Mouse (Mus musculus): Measurements from ENCODE around the gene Oasl1. TPM values are rescaled to one million over a fixed set of nuclear protein-coding genes. Genes with fewer than 3 reads are reported as not detected.
"Not testable (repeated sequence)": the region's sequence is repeated elsewhere in the genome, so short reads cannot be mapped to it uniquely, and the experiment has no call there.

Oasl1 gene
- total RNA-seq, 2 experiments from 2014 or later: 1.4 to 4.9 TPM

DNA sequence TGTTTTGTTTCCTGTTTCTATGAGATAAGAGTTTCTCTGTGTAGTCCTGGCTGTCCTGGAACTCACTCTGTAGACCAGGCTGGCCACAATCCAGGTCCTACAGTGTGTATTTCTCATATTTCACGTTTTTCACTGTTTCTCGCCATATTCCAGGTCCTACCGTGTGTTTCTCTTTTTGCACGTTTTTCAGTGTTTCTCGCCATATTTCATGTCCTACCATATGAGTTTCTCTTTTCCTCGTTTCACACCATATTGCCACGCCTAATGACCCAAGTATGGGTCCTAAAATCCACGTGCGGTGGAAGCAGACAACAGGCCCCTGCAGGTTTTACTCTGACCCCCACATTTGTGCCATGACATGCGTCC, 691 bp upstream of the Oasl1 start:
- no peak; the same call in 1 of the 2 replicates for ATAC-seq (replicated peaks; ENCODE audit: poor library complexity)

DNA sequence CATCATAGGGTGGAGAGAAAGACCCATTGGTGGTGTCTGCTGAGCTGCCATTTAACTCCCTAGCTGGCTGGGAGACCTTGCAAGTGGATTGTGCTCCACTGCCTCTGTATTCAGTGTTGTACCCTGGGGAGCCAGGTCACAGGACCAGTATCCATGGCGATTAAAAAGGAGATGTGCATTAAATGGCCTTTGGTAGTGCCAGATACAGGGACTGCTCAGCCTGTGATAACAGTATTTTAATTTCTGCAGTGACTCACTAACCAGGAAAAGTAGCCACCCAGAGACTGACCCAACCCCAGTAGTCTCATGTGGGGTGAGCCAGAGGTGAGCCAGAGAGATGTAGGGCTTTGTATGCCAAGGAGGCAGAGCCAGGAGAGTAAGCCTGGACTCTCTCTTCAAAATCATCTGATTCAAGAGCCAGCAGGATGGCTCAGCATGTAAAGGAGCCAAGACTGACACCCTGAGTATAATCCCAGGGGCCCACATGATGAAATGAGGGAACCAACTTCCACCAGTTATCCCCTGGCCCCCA, 3.2 kb downstream of the Oasl1 start:
- no peak for ATAC-seq (replicated peaks; ENCODE audit: poor library complexity)

DNA sequence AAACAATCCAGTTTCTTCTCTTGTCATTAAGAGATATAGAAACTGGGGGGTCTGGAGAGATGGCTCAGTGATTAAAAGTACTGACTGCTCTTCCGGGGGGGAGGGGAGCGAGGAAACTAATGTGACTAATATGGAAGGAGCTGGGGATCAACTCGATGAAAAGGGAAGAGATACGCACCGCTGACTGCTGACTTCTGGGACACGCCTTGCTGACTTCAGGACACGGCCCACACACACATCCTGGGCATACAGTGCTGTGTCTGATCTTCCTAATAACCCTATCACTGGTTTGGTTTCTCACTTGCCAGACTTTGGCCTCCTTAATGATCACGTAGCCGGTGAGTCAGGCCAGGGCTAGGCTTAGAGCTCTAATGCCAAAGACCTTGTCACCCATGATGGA, 3.7 kb downstream of the Oasl1 start:
- no peak for ATAC-seq (replicated peaks; ENCODE audit: poor library complexity)

DNA sequence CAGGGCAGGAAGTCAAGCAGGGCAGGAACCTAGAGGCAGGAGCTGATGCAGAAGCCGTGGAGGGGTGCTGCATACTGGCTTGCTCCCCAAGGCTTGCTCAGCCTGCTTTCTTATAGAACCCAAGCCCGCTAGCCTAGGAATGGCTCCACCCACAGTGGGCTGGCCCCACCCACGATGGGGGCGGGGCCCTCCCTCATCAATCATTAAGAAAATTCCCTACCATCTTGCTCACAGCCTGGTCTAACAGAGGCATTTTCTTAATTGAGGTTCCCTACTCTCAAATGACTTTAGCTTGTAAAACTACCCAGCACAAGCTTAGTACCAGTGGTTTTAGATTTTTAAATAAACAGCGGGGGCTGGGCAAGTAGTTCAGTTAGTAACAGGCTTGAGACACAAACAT, 8.6 kb downstream of the Oasl1 start:
- ATAC-seq (replicated peaks; ENCODE audit: poor library complexity): no peak

DNA sequence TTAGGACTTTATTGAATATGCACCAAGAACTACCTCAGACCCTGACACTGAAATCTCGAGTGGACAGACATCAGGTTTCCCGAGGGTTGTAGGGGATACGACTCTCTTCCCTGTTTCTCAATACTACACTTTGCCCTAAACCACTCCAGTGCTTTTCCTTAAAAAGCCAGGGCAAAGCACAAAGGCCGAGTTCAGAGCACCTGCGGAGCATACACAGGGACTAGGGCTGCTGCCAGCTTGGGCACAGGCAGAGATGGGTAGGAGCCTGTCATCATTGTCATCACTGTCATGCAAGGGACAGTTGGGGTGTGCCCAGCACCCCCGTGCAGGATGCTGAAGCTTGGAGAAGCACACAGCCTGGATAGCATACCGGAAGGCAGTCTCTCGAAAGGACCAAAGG, 10.2 kb downstream of the Oasl1 start:
- ATAC-seq (replicated peaks; ENCODE audit: poor library complexity): no peak

DNA sequence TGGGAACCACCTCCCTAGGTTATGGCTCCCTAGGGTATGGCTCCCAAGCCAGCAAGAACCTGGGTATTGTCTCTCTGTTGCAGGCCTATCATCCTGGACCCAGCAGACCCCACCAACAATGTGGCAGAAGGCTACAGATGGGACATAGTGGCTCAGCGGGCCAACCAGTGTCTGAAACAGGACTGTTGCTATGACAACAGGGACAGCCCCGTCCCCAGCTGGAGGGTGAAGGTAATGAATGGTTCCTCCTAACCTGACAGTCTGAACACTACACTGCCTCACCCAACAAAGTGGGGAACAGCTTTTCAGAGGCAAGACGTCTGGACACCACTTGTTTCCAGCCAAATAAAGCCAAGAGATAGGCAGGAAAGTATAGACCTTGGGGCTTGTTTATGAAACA, 12.8 kb downstream of the Oasl1 start:
- no peak for ATAC-seq (replicated peaks; ENCODE audit: poor library complexity)

DNA sequence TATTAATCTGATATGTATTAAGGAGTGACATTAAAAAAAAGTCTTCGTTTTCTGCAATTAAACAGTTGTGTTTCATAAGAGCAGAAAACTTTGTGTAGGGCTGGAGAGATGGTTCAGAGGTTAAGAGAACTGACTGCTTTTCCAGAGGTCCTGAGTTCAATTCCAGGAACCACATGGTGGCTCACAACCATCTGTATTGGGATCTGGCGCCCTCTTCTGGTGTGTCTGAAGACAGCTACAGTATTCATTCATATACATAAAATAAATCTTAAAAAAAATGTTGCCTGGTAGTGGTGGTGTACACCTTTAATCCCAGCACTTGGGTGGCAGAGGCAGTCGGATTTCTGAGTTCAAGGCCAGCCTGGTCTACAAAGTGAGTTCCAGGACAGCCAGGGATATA, 18.1 kb downstream of the Oasl1 start:
- not testable (repeated sequence) for ATAC-seq (replicated peaks; ENCODE audit: poor library complexity)

DNA sequence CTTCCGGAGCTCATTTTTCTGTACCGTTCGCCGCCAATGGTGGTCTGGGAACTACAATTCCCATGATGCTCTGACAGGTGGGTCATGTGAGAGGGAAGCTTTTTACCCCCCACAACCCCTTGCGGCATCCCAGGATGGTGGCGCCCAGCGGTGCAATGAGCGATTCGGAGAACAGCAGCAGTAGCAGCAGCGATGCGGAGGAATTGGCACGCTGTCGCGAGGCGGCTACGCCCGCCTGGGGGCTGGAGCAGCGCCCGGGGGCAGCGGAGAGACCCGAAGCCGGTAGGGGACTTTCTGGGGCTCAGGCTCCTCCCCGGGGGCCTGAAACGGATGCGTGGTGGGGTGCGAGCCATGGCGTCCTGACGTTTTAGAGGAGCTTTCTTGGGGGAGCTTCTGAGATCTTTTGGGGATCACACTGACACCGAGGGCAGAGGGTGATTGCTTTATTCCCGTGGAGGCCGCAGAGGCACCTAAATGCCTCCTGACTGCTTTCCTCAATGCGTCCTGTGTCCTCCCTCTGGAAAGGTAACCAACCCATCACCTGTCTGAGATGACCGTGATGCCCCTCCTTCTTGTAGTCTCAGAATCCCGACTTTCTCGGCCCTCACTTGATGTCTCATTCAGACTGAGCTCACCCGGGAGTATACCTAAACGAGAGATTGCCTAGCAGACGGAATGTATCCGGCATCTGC, 19.2 kb downstream of the Oasl1 start, which contains the start of gene 2210016L21Rik:
TSS of gene 2210016L21Rik (plus strand) at position 85 of the 692 bp plus-strand sequence.
- ATAC-seq (replicated peaks; ENCODE audit: poor library complexity): peak; percentile 100

DNA sequence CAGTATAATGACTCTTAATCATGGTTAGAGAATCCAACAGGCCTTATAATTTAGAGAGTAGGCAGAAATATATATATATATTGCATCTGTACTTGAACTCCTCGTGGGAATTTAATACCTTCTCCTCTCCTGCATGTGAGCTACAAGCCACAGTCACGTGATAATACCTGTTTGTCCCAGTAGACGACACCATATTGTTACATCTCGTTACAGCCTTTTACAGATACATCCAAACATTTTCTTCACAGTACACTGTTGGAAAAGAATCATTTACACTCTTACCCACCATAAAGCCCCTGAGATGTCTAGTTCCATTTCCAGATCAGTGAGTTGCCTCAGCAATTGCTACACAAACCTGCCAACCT, 19.7 kb downstream of the Oasl1 start:
- no peak for ATAC-seq (replicated peaks; ENCODE audit: poor library complexity)

DNA sequence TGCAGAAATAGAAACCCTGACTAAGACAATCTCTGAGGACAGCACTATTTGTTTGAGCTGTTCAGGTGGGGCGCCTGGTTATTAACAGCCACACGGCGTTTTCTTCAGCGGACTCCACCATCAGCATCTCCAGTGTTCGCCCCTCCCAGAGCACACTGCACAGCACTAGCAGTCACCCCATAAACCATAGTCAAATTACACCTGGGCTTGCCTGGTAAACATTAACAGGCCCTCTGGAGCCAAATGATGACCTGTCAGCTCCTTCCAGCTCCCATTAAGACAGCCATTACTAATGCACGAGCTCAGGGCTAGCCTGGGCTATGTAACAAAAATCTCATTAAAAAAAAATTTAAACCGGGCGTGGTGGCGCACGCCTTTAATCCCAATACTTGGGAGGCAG, 22.0 kb downstream of the Oasl1 start:
- no peak for ATAC-seq (replicated peaks; ENCODE audit: poor library complexity)

DNA sequence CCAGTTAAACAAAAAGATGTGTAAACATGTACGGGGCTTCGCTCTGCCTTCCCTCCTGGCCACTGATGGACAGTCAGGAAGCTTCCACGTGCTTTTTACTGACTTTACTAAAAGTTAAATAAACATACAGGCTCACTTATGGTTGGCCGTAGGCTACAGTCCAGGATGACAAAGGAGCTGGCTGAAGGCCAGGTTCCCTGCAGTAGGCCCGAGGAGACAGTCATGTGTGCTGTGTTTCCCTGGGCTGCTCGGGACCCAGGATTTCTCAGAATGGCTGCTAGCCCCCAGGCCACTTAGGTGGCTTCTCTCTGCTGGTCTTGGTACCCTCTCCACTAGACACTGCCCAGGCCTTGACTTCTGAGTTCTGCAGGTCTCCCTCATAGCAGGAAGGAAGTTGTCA, 25.9 kb downstream of the Oasl1 start:
- ATAC-seq (replicated peaks; ENCODE audit: poor library complexity): no peak

DNA sequence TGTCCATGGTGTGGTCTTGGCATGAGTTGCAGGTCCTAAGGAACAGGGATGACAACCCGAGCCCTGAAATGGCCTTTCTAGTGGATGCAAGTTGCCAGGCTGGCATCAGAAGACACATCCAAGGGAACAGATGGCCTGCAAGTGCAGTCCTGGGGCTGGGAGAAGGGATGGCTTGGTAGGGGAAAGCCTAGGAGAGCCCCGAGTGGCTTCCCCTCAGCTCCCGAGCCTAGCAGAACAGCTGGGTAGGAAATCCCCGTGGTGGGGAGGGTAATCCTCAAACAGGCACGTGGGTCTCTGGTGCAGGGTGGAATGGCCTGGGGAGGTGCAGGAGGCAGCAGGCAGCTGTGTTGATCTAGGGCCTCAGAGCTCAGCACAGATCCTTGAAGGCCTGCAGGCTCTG, 26.3 kb downstream of the Oasl1 start:
- no peak for ATAC-seq (replicated peaks; ENCODE audit: poor library complexity)

DNA sequence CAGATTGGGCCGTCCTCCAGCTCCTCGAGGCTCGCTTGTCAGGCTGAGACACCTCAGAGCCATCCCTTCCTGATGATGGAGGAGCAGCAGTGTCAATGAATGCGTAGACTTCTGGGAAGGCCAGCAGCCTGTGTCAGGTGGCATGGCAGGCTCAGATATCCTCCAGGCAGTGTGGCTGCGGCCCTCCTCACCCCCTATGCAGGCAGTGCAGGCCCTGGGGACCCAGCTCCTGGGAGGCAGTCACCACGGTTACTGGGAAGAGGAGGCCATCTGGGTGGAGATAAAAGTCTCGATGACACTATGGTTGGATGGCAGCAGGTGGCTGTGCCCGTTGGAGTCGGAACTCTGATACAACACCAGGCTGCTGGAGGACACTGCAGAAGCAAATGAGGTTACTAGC, 26.8 kb downstream of the Oasl1 start:
- no peak for ATAC-seq (replicated peaks; ENCODE audit: poor library complexity)

DNA sequence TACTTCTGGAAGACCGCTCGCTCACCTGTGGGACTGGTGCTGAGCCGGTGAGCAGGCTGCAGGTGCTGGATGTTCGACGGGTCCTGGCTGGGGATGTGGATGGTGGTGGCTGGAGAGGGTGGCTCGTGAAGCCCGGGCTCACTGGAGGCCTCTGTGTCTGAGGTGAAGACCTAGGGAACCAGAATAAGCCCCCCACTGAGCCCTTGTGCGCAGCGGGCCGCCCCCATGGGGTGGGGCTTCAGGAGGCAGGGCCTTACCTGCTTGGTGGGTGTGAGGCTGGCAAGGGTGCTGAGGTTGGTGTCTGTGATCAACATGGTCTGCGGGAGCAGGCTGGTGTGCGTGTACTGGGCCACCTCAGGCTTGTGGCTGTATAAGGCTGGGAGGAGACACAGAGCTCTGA, 27.6 kb downstream of the Oasl1 start:
- no peak for ATAC-seq (replicated peaks; ENCODE audit: poor library complexity)

DNA sequence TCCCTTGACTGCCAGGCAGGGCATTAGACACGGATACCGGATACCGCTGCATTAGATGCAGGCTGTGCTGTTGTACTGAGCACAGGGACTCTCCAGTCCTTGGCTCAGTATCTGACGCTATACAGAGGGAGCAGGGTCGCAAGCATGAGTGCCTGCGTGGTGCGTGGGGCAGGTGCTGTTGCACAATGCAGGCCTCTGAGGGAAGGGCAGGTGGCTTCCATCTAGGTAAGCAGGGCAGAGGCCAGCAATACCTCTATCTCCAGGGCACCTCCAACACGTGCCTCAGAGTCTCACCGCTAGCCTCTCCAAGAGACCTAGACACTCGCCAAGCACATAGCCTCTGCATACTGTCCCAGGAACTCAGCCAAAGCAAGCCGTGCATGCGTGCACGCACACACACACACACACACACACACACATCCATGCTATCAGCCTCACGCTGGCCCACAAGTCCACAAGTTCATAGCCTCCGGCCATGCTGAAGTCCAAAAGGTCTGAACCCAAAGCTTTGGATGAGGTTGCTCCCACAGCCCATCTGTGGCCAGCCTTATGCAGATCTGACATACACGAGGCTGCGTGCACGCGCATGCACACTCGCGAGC, 28.3 kb downstream of the Oasl1 start:
- ATAC-seq (replicated peaks; ENCODE audit: poor library complexity): no peak

DNA sequence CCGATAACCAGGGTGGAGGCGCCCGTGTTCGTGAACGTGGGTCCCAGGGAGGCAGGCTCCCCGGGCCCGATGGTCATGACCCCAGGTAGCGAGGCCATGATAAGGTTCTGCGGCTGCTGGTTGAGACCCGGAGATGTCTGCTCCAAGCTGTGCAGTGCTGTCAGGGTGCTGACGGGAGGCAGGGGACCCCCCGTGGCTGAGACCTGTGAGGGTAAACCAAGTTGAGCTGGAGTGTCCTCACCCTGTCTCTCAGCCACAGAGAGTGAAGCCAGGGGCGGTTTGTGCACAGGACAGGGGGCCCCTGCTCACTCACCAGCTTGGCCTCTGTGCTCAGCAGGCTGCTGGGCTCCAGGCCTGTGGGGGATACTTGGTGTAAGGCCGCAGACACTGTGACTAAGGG, 30.3 kb downstream of the Oasl1 start:
- no peak for ATAC-seq (replicated peaks; ENCODE audit: poor library complexity)

DNA sequence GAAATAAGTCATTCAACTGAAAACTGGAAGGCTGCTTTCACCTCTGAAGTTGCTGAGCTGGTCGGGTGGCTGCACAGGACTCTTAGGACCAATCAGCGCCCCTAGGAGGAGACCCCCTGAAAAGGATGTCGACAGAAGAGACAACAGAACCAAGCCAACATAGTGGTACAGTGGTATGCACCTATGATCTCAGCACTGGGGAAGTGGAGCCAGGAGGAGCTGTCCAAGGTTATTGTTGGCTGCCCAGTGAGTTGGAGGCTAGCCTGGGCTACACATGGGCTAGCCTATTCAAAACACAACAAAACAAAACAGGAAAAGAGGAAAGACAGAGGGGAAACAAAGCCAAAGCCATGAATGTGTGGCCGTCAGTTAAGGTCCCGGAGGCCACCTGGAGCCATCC, 35.0 kb downstream of the Oasl1 start:
- no peak for ATAC-seq (replicated peaks; ENCODE audit: poor library complexity)

DNA sequence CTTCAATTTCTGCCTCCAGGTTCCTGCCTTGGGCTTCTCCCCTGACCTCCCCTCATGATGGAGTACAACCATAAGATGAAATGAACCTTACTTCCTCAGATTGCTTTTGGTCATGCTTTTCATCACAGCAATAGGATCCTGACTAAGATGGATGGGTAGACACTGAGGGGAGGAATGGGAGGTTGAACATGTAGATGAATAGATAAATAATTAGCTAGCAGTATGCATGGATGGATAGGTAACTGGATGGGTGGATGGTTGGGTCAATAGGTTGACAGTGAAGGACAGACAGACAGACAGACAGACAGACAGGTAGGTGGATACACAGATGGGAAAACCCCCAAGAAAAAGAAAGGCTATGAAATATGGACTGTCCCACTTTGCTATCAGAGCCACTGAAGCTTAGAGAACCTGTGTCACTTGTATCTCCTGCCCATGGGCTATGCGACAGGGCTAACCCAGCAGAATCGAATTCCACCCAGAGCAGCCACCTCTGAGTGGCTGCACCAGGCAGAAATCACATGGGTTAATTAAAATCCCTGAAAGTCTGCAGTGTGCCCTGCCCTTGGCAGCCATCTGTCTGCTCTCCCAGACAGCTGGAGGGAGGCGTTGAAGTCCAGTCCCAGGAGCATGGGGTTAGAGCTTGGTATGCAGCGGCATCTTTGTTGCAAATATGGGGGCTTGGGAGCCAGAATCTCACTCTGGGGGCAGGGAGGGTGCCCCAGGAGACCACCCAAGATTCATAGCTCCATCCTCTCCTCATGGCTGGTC, 38.7 kb downstream of the Oasl1 start:
- no peak for ATAC-seq (replicated peaks; ENCODE audit: poor library complexity)

DNA sequence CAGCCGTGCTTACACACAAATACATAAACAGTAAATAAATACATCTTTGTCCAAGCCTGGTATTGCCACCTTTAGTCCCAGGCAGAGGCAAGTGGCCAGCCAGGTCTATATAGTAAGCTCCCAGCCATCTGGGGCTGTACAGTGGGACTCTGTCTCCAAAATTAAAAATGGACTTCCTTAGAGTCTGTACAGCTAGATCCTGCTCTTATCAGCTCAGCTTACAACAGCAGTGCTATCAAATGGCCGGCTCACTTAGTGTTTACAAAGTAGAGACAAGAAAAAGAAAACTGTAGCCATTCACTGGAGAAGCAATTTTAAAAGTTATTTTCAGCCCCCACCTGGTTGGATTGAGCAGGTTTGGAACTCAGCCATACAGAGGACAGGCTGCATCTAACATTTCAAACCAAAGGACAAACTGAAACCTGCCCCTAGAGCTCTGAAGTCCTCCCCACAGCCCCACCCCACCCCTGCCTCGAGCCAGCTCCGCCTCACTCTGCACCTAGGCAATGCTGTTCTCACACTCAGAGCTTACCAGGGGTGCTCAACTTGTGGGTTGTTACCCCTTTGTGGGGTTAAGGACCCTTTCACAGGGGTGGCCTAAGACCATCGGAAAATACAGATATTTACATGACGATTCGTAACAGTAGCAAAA, 41.4 kb downstream of the Oasl1 start:
- peak; percentile 65 for ATAC-seq (replicated peaks; ENCODE audit: poor library complexity)

DNA sequence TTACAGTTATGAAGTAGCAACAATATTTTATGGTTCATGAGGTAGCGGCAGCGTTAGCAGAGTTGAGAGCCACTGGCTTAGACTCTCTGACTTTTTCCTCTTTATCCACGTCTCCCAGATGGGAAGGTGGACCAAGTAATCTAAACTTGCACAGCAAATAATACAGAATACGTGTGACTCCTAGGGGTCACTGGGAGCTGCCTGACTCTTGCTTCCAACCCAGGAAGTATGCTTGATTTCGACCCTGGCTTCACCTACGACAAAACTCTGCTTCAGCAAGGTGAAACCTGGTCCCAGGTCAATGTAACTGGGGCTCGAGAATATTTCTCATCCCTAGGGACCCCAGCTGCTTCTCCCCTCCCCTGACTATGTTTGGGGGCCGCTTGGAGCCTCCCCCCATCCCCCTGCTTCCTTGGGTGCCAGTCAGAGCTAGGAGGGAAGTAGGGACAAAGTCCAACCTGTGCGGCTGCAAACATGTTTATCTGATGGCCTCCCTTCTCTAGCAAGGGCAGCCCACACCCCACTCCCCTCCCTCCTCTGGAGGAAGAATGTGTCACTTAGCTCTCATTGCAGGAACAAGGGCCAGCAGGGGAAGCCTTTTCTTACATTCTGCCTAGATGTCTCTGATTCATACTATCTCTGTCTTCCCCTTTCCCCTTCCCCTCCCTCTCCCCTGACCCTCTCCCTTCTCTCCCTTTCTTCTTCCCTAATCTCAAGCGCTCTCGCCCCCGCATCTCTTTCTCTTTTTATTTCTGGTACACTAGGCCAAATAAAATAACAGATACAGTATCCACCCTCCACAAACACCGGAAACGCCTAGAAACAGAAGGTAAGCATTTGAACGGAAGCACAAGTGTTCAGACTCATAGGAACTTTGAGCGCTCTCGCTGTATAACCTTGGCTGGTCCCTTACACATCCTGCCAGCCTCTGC, 42.2 kb downstream of the Oasl1 start:
- 0 out of 2 replicates have a peak, but pooled peaks have one; percentile 12 for ATAC-seq (replicated peaks; ENCODE audit: poor library complexity)
